Mouse (Mus musculus) heart, embryonic 14.5 days (tissue): ENCODE results near the gene Armc7. TPM values are rescaled to one million over a fixed set of nuclear protein-coding genes. Genes with fewer than 3 reads are reported as not detected.

Source experiments
- ATAC-seq: fragments of 200-750 bp; cut with Nextera tagmentation; 2 replicates; pipeline ENCODE4 v1.8.0; 2017; ENCODE audit warnings: low read depth, moderate TSS enrichment; ENCODE audit not compliant: insufficient number of reproducible peaks, insufficient read depth, low FRiP score
- H3K27ac ChIP-seq, 2 experiments: fragments of 200-500 bp in 1 of 2; fragments of 300-500 bp in 1 of 2; sonication (generic) in 1 of 2; replicated peaks in 1 of 2; 2 replicates each; pipeline ENCODE4 v1.5.1; 2012 to 2014; ENCODE audit warnings: low read depth in 2 of 2, low read length in 2 of 2, control low read depth in 1 of 2, mild to moderate bottlenecking in 1 of 2, mixed read lengths in 1 of 2; ENCODE audit not compliant: control insufficient read depth in 1 of 2, insufficient read depth in 1 of 2
- H3K27me3 ChIP-seq: fragments of 300-500 bp; sonication (generic); 2 replicates; pipeline ENCODE4 v1.6.1; 2014; ENCODE audit warnings: mild to moderate bottlenecking, low read length, control low read depth; ENCODE audit not compliant: control insufficient read depth, insufficient read depth
- H3K36me3 ChIP-seq: fragments of 300-500 bp; sonication (generic); 2 replicates; pipeline ENCODE4 v1.6.1; 2014; ENCODE audit warnings: mild to moderate bottlenecking, control low read depth, low read length, mixed read lengths; ENCODE audit not compliant: control insufficient read depth, insufficient read depth
- H3K4me1 ChIP-seq, 2 experiments: fragments of 200-500 bp in 1 of 2; fragments of 300-500 bp in 1 of 2; sonication (generic) in 1 of 2; 2 replicates each; pipeline ENCODE4 v1.6.1; 2012 to 2014; ENCODE audit warnings: low read length in 2 of 2, control low read depth in 1 of 2, mixed read lengths in 1 of 2; ENCODE audit not compliant: control insufficient read depth in 2 of 2, insufficient read depth in 2 of 2
- H3K4me2 ChIP-seq: fragments of 300-500 bp; sonication (generic); 2 replicates; pipeline ENCODE4 v1.6.1; 2014; ENCODE audit warnings: mild to moderate bottlenecking, low read length
- H3K4me3 ChIP-seq, 2 experiments: fragments of 200-500 bp in 1 of 2; fragments of 300-500 bp in 1 of 2; sonication (generic) in 1 of 2; 2 replicates each; pipeline ENCODE4 v1.5.1; 2012 to 2014; ENCODE audit warnings: low read length in 2 of 2, mild to moderate bottlenecking in 2 of 2, control low read depth in 1 of 2, low read depth in 1 of 2, moderate library complexity in 1 of 2; ENCODE audit not compliant: control insufficient read depth in 1 of 2, insufficient read depth in 1 of 2
- H3K9ac ChIP-seq: fragments of 300-500 bp; sonication (generic); 2 replicates; pipeline ENCODE4 v1.6.1; 2014; ENCODE audit warnings: mild to moderate bottlenecking, low read length
- H3K9me3 ChIP-seq: fragments of 300-500 bp; sonication (generic); 2 replicates; pipeline ENCODE4 v1.6.1; 2016; ENCODE audit warnings: low read length, control low read depth; ENCODE audit not compliant: control insufficient read depth
- WGBS: fragments of 180-500 bp; shearing (Covaris S2); extraction: QIAGEN DNeasy Blood & Tissue Kit; methylation state at CpG from one replicate; pipeline ENCODE4 v1.1.7; 2014; 5-methylcytosine and 5-hydroxymethylcytosine counted together
- polyA plus RNA-seq: library from polyadenylated mRNA; unstranded; fragments of >200 nt; fragmentation: Nextera tagmentation; extraction: Ambion mirVana; gene quantifications from 2 replicates; pipeline ENCODE4 v1.2.1, GENCODE M21; 2014

The Armc7 gene
- polyA plus RNA-seq, 1 experiment from 2014 or later = 5.5 TPM

GRCm38 (mm10) chr11:115435596-115436337, 39.7 kb upstream of the Armc7 start:
- 6% methylated on average over 31 of the region's 31 CpGs for WGBS
- Histone ChIP-seq H3K4me2 (peak overlapping the region; percentile 81), H3K4me1 (peaks cover 6 to 12% of the 10 kb centered on the region in 2 experiments; a peak in 3 of 4 replicates), H3K9me3 (peaks cover 7% of the 10 kb centered on the region), H3K27me3 (no peaks in the 10 kb centered on the region), H3K36me3 (peaks cover 21% of the 10 kb centered on the region), H3K4me3 (peak overlapping the region; percentile 38 to 42), H3K9ac (peak overlapping the region; percentile 72), H3K27ac (no peak overlapping the region)
- ATAC-seq = no peak; the same call in 1 of the 2 replicates

- H3K36me3 ChIP-seq = peaks cover 2% of the 10 kb centered on the region; the same call in 1 of the 2 replicates
- H3K9me3 ChIP-seq = peaks cover 7% of the 10 kb centered on the region
- H3K9ac ChIP-seq = no peak overlapping the region
- ATAC-seq = no peak
- no peak overlapping the region for H3K27ac ChIP-seq
- no peaks in the 10 kb centered on the region for H3K27me3 ChIP-seq
- 73% methylated on average over 5 of the region's 5 CpGs for WGBS
- H3K4me3 ChIP-seq = no peak overlapping the region
- peaks cover 6 to 12% of the 10 kb centered on the region in 2 experiments; a peak in 3 of 4 replicates for H3K4me1 ChIP-seq
- H3K4me2 ChIP-seq = no peak overlapping the region
These were observed 37.8 kb upstream of the Armc7 start for GRCm38 (mm10) chr11:115437571-115438122.

- Histone ChIP-seq H3K27me3 (no peaks in the 10 kb centered on the region), H3K4me1 (peaks cover 6 to 12% of the 10 kb centered on the region in 2 experiments; a peak in 3 of 4 replicates), H3K9me3 (peaks cover 7% of the 10 kb centered on the region), H3K36me3 (no peaks in the 10 kb centered on the region), H3K27ac (no peak overlapping the region), H3K4me3 (no peak overlapping the region), H3K9ac (no peak overlapping the region), H3K4me2 (no peak overlapping the region)
- WGBS = 74% methylated on average over 3 of the region's 3 CpGs
- no peak for ATAC-seq
These were observed 36.1 kb upstream of the Armc7 start for GRCm38 (mm10) chr11:115439326-115439725.

- H3K9me3 ChIP-seq = peaks cover 7% of the 10 kb centered on the region
- no peaks in the 10 kb centered on the region for H3K27me3 ChIP-seq
- WGBS = 92% methylated on average over 9 of the region's 9 CpGs
These were observed 35.4 kb upstream of the Armc7 start, which contains the start of gene Trim80 for GRCm38 (mm10) chr11:115439906-115440595. Trim80 (plus strand) TSS chr11:115440545.

GRCm38 (mm10) chr11:115441417-115441816, 34.0 kb upstream of the Armc7 start:
- H3K36me3 ChIP-seq = no peaks in the 10 kb centered on the region
- no peak overlapping the region for H3K4me2 ChIP-seq
- no peak for ATAC-seq
- no peak overlapping the region for H3K4me3 ChIP-seq
- 42% methylated on average over 15 of the region's 15 CpGs for WGBS
- H3K9me3 ChIP-seq = peaks cover 7% of the 10 kb centered on the region
- H3K27ac ChIP-seq = no peak overlapping the region
- H3K27me3 ChIP-seq = no peaks in the 10 kb centered on the region
- peaks cover 2 to 4% of the 10 kb centered on the region in 2 experiments for H3K4me1 ChIP-seq
- no peak overlapping the region for H3K9ac ChIP-seq

More at GRCm38 (mm10) chr11:115439906-115440595, 35.4 kb upstream of the Armc7 start, which contains the start of gene Trim80:
- H3K4me2 ChIP-seq = no peak within 1 kb of the TSS
- no peak within 1 kb of the TSS for H3K9ac ChIP-seq
- H3K27ac ChIP-seq = no peak within 1 kb of the TSS
- no peak for ATAC-seq
- no peaks in the 10 kb centered on the region for H3K36me3 ChIP-seq
- H3K4me1 ChIP-seq = peaks cover 6 to 12% of the 10 kb centered on the region in 2 experiments; a peak in 3 of 4 replicates
- H3K4me3 ChIP-seq = no peak within 1 kb of the TSS

DNA sequence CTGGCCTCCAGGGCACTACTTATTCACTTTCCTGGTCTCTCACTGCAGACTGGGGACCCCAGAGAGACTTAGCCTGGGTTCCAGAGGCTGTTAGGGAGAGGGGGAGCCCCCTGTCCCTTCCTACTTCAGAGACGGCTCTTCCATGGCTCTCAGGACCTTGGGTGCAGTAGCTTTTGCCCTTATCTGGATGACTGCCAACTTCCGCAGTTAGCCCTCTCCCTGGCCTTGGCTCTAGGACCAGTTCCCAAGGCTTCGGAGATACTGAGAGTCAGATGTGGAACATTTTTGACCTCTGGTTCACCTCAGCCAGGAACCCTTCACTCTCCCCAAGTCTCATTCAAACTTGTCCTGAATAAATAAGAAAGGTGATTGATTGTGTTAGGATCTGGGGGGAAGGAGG, 28.6 kb upstream of the Armc7 start:
- peak overlapping the region; percentile 41 for H3K4me2 ChIP-seq
- WGBS = 5% methylated on average over 3 of the region's 3 CpGs
- no peak overlapping the region for H3K4me3 ChIP-seq
- H3K27me3 ChIP-seq = no peaks in the 10 kb centered on the region
- peaks cover 19 to 28% of the 10 kb centered on the region in 2 experiments for H3K4me1 ChIP-seq
- H3K9me3 ChIP-seq = no peaks in the 10 kb centered on the region
- H3K27ac ChIP-seq = peak overlapping the region; percentile 42 to 81
- H3K36me3 ChIP-seq = no peaks in the 10 kb centered on the region
- 0 out of 2 replicates have a peak, but pooled peaks have one; percentile 17 for ATAC-seq
- no peak overlapping the region for H3K9ac ChIP-seq

GRCm38 (mm10) chr11:115447321-115447885, 28.1 kb upstream of the Armc7 start:
- Histone ChIP-seq H3K27me3 (no peaks in the 10 kb centered on the region), H3K27ac (peak overlapping the region; percentile 42 to 81; a peak in 3 of 4 replicates), H3K9me3 (no peaks in the 10 kb centered on the region), H3K4me2 (peak overlapping the region; percentile 41; the same call in 1 of the 2 replicates), H3K4me1 (peaks cover 19 to 28% of the 10 kb centered on the region in 2 experiments), H3K36me3 (no peaks in the 10 kb centered on the region), H3K9ac (no peak overlapping the region), H3K4me3 (no peak overlapping the region)
- no peak for ATAC-seq
- 83% methylated on average over 11 of the region's 11 CpGs for WGBS
